Mouse (Mus musculus) lung, adult 10 weeks (tissue): ENCODE measurements around the gene Cd99l2. TPM values are rescaled to one million over a fixed set of nuclear protein-coding genes. Genes with fewer than 3 reads are reported as not detected.

ENCODE experiments used
- polyA plus RNA-seq: library from polyadenylated mRNA; stranded (reverse); fragments of 350-450 nt; fragmentation: Illumina TruSeq; extraction: RNeasy Lipid Tissue Mini Kit (QIAGEN cat#74804); gene quantifications from one replicate; pipeline ENCODE4 v1.2.3, GENCODE M21; 2014; ENCODE audit warnings: low read depth, low replicate concordance; ENCODE audit not compliant: insufficient read depth

Gene Cd99l2
- 23.6 TPM for polyA plus RNA-seq

GRCm38 (mm10) chrX:71492634-71493278 lies at the start of gene Cd99l2:
Cd99l2 (minus strand) TSS chrX:71492849.

Other genes starting within 250 kb of the Cd99l2 start
- 8.0 TPM for gene Mtmr1, start 128.1 kb downstream of the Cd99l2 start, polyA plus RNA-seq
- 13.9 TPM for gene Hmgb3, start 63.1 kb upstream of the Cd99l2 start, polyA plus RNA-seq
- gene Gpr50, start 170.8 kb upstream of the Cd99l2 start, polyA plus RNA-seq, result not detected